Mouse (Mus musculus): ENCODE measurements around the gene Cadm2. TPM values are rescaled to one million over a fixed set of nuclear protein-coding genes. Genes with fewer than 3 reads are reported as not detected.

Cadm2 gene
- polyA plus RNA-seq, 1 experiment: not detected

GRCm38 (mm10) chr16:67096706-67097105, 524.0 kb downstream of the Cadm2 start:
- Histone ChIP-seq H3K4me3 (replicated peaks) (no peak overlapping the region), H3K27me3 (replicated peaks) (no peaks in the 10 kb centered on the region), H3K36me3 (replicated peaks; ENCODE audit: low read length) (no peaks in the 10 kb centered on the region), H3K9me3 (no peaks in the 10 kb centered on the region), H3K4me1 (no peaks in the 10 kb centered on the region)
- TF ChIP-seq GATA1 (IDR thresholded peaks at IDR 0.05; ENCODE audit: borderline replicate concordance, low read length) (no peak), FLI1 (IDR thresholded peaks at IDR 0.05; ENCODE audit: low read length) (no peak)

- no peaks in the 10 kb centered on the region for H3K9me3 ChIP-seq
- H3K4me3 ChIP-seq (replicated peaks): no peak overlapping the region
- no peaks in the 10 kb centered on the region for H3K27me3 ChIP-seq (replicated peaks)
- no peak for TF ChIP-seq FLI1 (IDR thresholded peaks at IDR 0.05; ENCODE audit: low read length)
- no peak for TF ChIP-seq GATA1 (IDR thresholded peaks at IDR 0.05; ENCODE audit: borderline replicate concordance, low read length)
- no peaks in the 10 kb centered on the region for H3K36me3 ChIP-seq (replicated peaks; ENCODE audit: low read length)
- H3K4me1 ChIP-seq: no peaks in the 10 kb centered on the region
Measured at GRCm38 (mm10) chr16:67095916-67096315, 524.8 kb downstream of the Cadm2 start.

GRCm38 (mm10) chr16:67089747-67090146, 531.0 kb downstream of the Cadm2 start:
- Histone ChIP-seq H3K9me3 (no peaks in the 10 kb centered on the region), H3K4me3 (replicated peaks) (no peak overlapping the region), H3K4me1 (no peaks in the 10 kb centered on the region), H3K27me3 (replicated peaks) (no peaks in the 10 kb centered on the region), H3K36me3 (replicated peaks; ENCODE audit: low read length) (no peaks in the 10 kb centered on the region)
- TF ChIP-seq GATA1 (IDR thresholded peaks at IDR 0.05; ENCODE audit: borderline replicate concordance, low read length) (no peak), FLI1 (IDR thresholded peaks at IDR 0.05; ENCODE audit: low read length) (no peak)

- Histone ChIP-seq H3K27me3 (replicated peaks) (no peaks in the 10 kb centered on the region), H3K36me3 (replicated peaks; ENCODE audit: low read length) (no peaks in the 10 kb centered on the region), H3K4me1 (no peaks in the 10 kb centered on the region), H3K4me3 (replicated peaks) (no peak overlapping the region), H3K9me3 (no peaks in the 10 kb centered on the region)
- no peak for TF ChIP-seq FLI1 (IDR thresholded peaks at IDR 0.05; ENCODE audit: low read length)
- TF ChIP-seq GATA1 (IDR thresholded peaks at IDR 0.05; ENCODE audit: borderline replicate concordance, low read length): no peak
Measured at GRCm38 (mm10) chr16:67079318-67079717, 541.4 kb downstream of the Cadm2 start.

GRCm38 (mm10) chr16:67076169-67076895, 544.4 kb downstream of the Cadm2 start:
- H3K27me3 ChIP-seq (replicated peaks): no peaks in the 10 kb centered on the region
- no peaks in the 10 kb centered on the region for H3K4me1 ChIP-seq
- no peak overlapping the region for H3K4me3 ChIP-seq (replicated peaks)
- no peak for TF ChIP-seq GATA1 (IDR thresholded peaks at IDR 0.05; ENCODE audit: borderline replicate concordance, low read length)
- TF ChIP-seq FLI1 (IDR thresholded peaks at IDR 0.05; ENCODE audit: low read length): no peak
- no peaks in the 10 kb centered on the region for H3K9me3 ChIP-seq
- no peaks in the 10 kb centered on the region for H3K36me3 ChIP-seq (replicated peaks; ENCODE audit: low read length)

GRCm38 (mm10) chr16:67068461-67068860, 552.2 kb downstream of the Cadm2 start:
- Histone ChIP-seq H3K9me3 (no peaks in the 10 kb centered on the region), H3K36me3 (replicated peaks; ENCODE audit: low read length) (no peaks in the 10 kb centered on the region), H3K27me3 (replicated peaks) (no peaks in the 10 kb centered on the region), H3K4me1 (no peaks in the 10 kb centered on the region), H3K4me3 (replicated peaks) (no peak overlapping the region)
- TF ChIP-seq FLI1 (IDR thresholded peaks at IDR 0.05; ENCODE audit: low read length): no peak
- TF ChIP-seq GATA1 (IDR thresholded peaks at IDR 0.05; ENCODE audit: borderline replicate concordance, low read length): no peak

- no peak overlapping the region for H3K4me3 ChIP-seq (replicated peaks)
- TF ChIP-seq GATA1 (IDR thresholded peaks at IDR 0.05; ENCODE audit: borderline replicate concordance, low read length): no peak
- TF ChIP-seq FLI1 (IDR thresholded peaks at IDR 0.05; ENCODE audit: low read length): no peak
- H3K9me3 ChIP-seq: no peaks in the 10 kb centered on the region
- H3K36me3 ChIP-seq (replicated peaks; ENCODE audit: low read length): no peaks in the 10 kb centered on the region
- H3K4me1 ChIP-seq: no peaks in the 10 kb centered on the region
- no peaks in the 10 kb centered on the region for H3K27me3 ChIP-seq (replicated peaks)
Measured at GRCm38 (mm10) chr16:67030918-67031317, 589.8 kb downstream of the Cadm2 start.

- Histone ChIP-seq H3K4me3 (replicated peaks) (no peak overlapping the region), H3K4me1 (no peaks in the 10 kb centered on the region), H3K27me3 (replicated peaks) (no peaks in the 10 kb centered on the region), H3K9me3 (no peaks in the 10 kb centered on the region), H3K36me3 (replicated peaks; ENCODE audit: low read length) (no peaks in the 10 kb centered on the region)
- TF ChIP-seq GATA1 (IDR thresholded peaks at IDR 0.05; ENCODE audit: borderline replicate concordance, low read length) (no peak), FLI1 (IDR thresholded peaks at IDR 0.05; ENCODE audit: low read length) (no peak)
Measured at GRCm38 (mm10) chr16:67019856-67020255, 600.9 kb downstream of the Cadm2 start.

- Histone ChIP-seq H3K9me3 (no peaks in the 10 kb centered on the region), H3K4me3 (replicated peaks) (no peak overlapping the region), H3K36me3 (replicated peaks; ENCODE audit: low read length) (no peaks in the 10 kb centered on the region), H3K27me3 (replicated peaks) (no peaks in the 10 kb centered on the region), H3K4me1 (no peaks in the 10 kb centered on the region)
- TF ChIP-seq GATA1 (IDR thresholded peaks at IDR 0.05; ENCODE audit: borderline replicate concordance, low read length) (no peak), FLI1 (IDR thresholded peaks at IDR 0.05; ENCODE audit: low read length) (no peak)
Measured at GRCm38 (mm10) chr16:67017710-67018109, 603.0 kb downstream of the Cadm2 start.

GRCm38 (mm10) chr16:67003161-67003560, 617.5 kb downstream of the Cadm2 start:
- H3K9me3 ChIP-seq: no peaks in the 10 kb centered on the region
- no peak for TF ChIP-seq GATA1 (IDR thresholded peaks at IDR 0.05; ENCODE audit: borderline replicate concordance, low read length)
- no peak for TF ChIP-seq FLI1 (IDR thresholded peaks at IDR 0.05; ENCODE audit: low read length)

More at GRCm38 (mm10) chr16:67003161-67003560, 617.5 kb downstream of the Cadm2 start:
- Histone ChIP-seq H3K27me3 (replicated peaks) (no peaks in the 10 kb centered on the region), H3K4me3 (replicated peaks) (no peak overlapping the region), H3K4me1 (no peaks in the 10 kb centered on the region), H3K36me3 (replicated peaks; ENCODE audit: low read length) (no peaks in the 10 kb centered on the region)
